Mouse (Mus musculus) fibroblast of lung, adult 2 months (primary cell): ENCODE data around the gene Zfr.
A peak's percentile ranks its signal among the peaks of the same experiment; 100 is the strongest.

Experiments used
- DNase-seq: peaks from one replicate; pipeline ENCODE4 v3.0.0-alpha.2; 2011; ENCODE audit warnings: low read depth

Zfr gene

GRCm38 (mm10) chr15:12117242-12118092 is at the start of gene Zfr:
Zfr (plus strand) TSS chr15:12117831.
- DNase-seq: peak; percentile 62

- no peak for DNase-seq
Measured at GRCm38 (mm10) chr15:12067971-12068370, 49.7 kb upstream of the Zfr start.

GRCm38 (mm10) chr15:12068395-12069218 is 49.0 kb upstream of the Zfr start:
- no peak for DNase-seq

GRCm38 (mm10) chr15:12072709-12073336 is 44.8 kb upstream of the Zfr start:
- DNase-seq: no peak

GRCm38 (mm10) chr15:12074426-12074825 is 43.2 kb upstream of the Zfr start:
- no peak for DNase-seq

GRCm38 (mm10) chr15:12082344-12082743 is 35.3 kb upstream of the Zfr start:
- DNase-seq: no peak

GRCm38 (mm10) chr15:12084164-12084563 is 33.5 kb upstream of the Zfr start:
- peak; percentile 43 for DNase-seq

- no peak for DNase-seq
Measured at GRCm38 (mm10) chr15:12084859-12085258, 32.8 kb upstream of the Zfr start.

GRCm38 (mm10) chr15:12087634-12088033 is 30.0 kb upstream of the Zfr start:
- peak; percentile 67 for DNase-seq

- no peak for DNase-seq
Measured at GRCm38 (mm10) chr15:12088091-12088490, 29.5 kb upstream of the Zfr start.

- DNase-seq: no peak
Measured at GRCm38 (mm10) chr15:12090087-12090486, 27.5 kb upstream of the Zfr start.

- no peak for DNase-seq
Measured at GRCm38 (mm10) chr15:12090981-12091669, 26.5 kb upstream of the Zfr start.

GRCm38 (mm10) chr15:12091781-12092458 is 25.7 kb upstream of the Zfr start:
- DNase-seq: no peak

GRCm38 (mm10) chr15:12093026-12093960 is 24.3 kb upstream of the Zfr start:
- no peak for DNase-seq

GRCm38 (mm10) chr15:12093961-12094566 is 23.6 kb upstream of the Zfr start:
- DNase-seq: no peak

GRCm38 (mm10) chr15:12096447-12096846 is 21.2 kb upstream of the Zfr start:
- DNase-seq: no peak

GRCm38 (mm10) chr15:12097344-12097743 is 20.3 kb upstream of the Zfr start:
- DNase-seq: no peak

- DNase-seq: no peak
Measured at GRCm38 (mm10) chr15:12100912-12101311, 16.7 kb upstream of the Zfr start.

GRCm38 (mm10) chr15:12103763-12104162 is 13.9 kb upstream of the Zfr start:
- no peak for DNase-seq

- no peak for DNase-seq
Measured at GRCm38 (mm10) chr15:12104827-12105226, 12.8 kb upstream of the Zfr start.
